Mouse (Mus musculus): ENCODE data around the gene Slc39a13. TPM values are rescaled to one million over a fixed set of nuclear protein-coding genes. Genes with fewer than 3 reads are reported as not detected.

Slc39a13 gene
- 5.1 TPM for polyA plus RNA-seq (2014; fragmentation: Illumina TruSeq; extraction: RNeasy Lipid Tissue Mini Kit (QIAGEN cat#74804); ENCODE audit: low read depth, low replicate concordance)

GRCm38 (mm10) chr2:91070076-91070800, at the start of gene Slc39a13:
Slc39a13 (minus strand) TSS chr2:91070417.

GRCm38 (mm10) chr2:91117585-91118275, 47.5 kb upstream of the Slc39a13 start, which contains the start of gene Mybpc3:
Mybpc3 (plus strand) TSS chr2:91118144.

GRCm38 (mm10) chr2:91081775-91082695, 11.8 kb upstream of the Slc39a13 start, which contains the start of gene Spi1:
Spi1 (plus strand) TSS chr2:91082390.

GRCm38 (mm10) chr2:91053934-91054382, 16.3 kb downstream of the Slc39a13 start, which contains the start of gene Psmc3:
Psmc3 (plus strand) TSS chr2:91054009.

GRCm38 (mm10) chr2:91035385-91035784, 34.8 kb downstream of the Slc39a13 start, which contains the start of gene Rapsn:
Rapsn (plus strand) TSS chr2:91035620.

Other genes with a start within 250 kb of the Slc39a13 start
- gene Mtch2, start 223.3 kb downstream of the Slc39a13 start, polyA plus RNA-seq (2014; fragmentation: Illumina TruSeq; extraction: RNeasy Lipid Tissue Mini Kit (QIAGEN cat#74804); ENCODE audit: low read depth, low replicate concordance): 681 TPM
- gene C1qtnf4, start 184.6 kb downstream of the Slc39a13 start, polyA plus RNA-seq (2014; fragmentation: Illumina TruSeq; extraction: RNeasy Lipid Tissue Mini Kit (QIAGEN cat#74804); ENCODE audit: low read depth, low replicate concordance): not detected
- 16.7 TPM for gene Kbtbd4, start 165.7 kb downstream of the Slc39a13 start, polyA plus RNA-seq (2014; fragmentation: Illumina TruSeq; extraction: RNeasy Lipid Tissue Mini Kit (QIAGEN cat#74804); ENCODE audit: low read depth, low replicate concordance)
- 213 TPM for gene Ndufs3, start 165.6 kb downstream of the Slc39a13 start, polyA plus RNA-seq (2014; fragmentation: Illumina TruSeq; extraction: RNeasy Lipid Tissue Mini Kit (QIAGEN cat#74804); ENCODE audit: low read depth, low replicate concordance)
- 114 TPM for gene Celf1, start 130.0 kb downstream of the Slc39a13 start, polyA plus RNA-seq (2014; fragmentation: Illumina TruSeq; extraction: RNeasy Lipid Tissue Mini Kit (QIAGEN cat#74804); ENCODE audit: low read depth, low replicate concordance)
- gene Rapsn, start 34.8 kb downstream of the Slc39a13 start, polyA plus RNA-seq (2014; fragmentation: Illumina TruSeq; extraction: RNeasy Lipid Tissue Mini Kit (QIAGEN cat#74804); ENCODE audit: low read depth, low replicate concordance): not detected
- gene Psmc3, start 16.4 kb downstream of the Slc39a13 start, polyA plus RNA-seq (2014; fragmentation: Illumina TruSeq; extraction: RNeasy Lipid Tissue Mini Kit (QIAGEN cat#74804); ENCODE audit: low read depth, low replicate concordance): 142 TPM
- not detected for gene Spi1, start 12.0 kb upstream of the Slc39a13 start, polyA plus RNA-seq (2014; fragmentation: Illumina TruSeq; extraction: RNeasy Lipid Tissue Mini Kit (QIAGEN cat#74804); ENCODE audit: low read depth, low replicate concordance)
- gene Mybpc3, start 47.7 kb upstream of the Slc39a13 start, polyA plus RNA-seq (2014; fragmentation: Illumina TruSeq; extraction: RNeasy Lipid Tissue Mini Kit (QIAGEN cat#74804); ENCODE audit: low read depth, low replicate concordance): not detected
- gene Madd, start 113.4 kb upstream of the Slc39a13 start, polyA plus RNA-seq (2014; fragmentation: Illumina TruSeq; extraction: RNeasy Lipid Tissue Mini Kit (QIAGEN cat#74804); ENCODE audit: low read depth, low replicate concordance): 4.2 TPM
- gene Nr1h3, start 132.4 kb upstream of the Slc39a13 start, polyA plus RNA-seq (2014; fragmentation: Illumina TruSeq; extraction: RNeasy Lipid Tissue Mini Kit (QIAGEN cat#74804); ENCODE audit: low read depth, low replicate concordance): 0.87 TPM
- 70.3 TPM for gene Acp2, start 132.5 kb upstream of the Slc39a13 start, polyA plus RNA-seq (2014; fragmentation: Illumina TruSeq; extraction: RNeasy Lipid Tissue Mini Kit (QIAGEN cat#74804); ENCODE audit: low read depth, low replicate concordance)
- gene Ddb2, start 166.6 kb upstream of the Slc39a13 start, polyA plus RNA-seq (2014; fragmentation: Illumina TruSeq; extraction: RNeasy Lipid Tissue Mini Kit (QIAGEN cat#74804); ENCODE audit: low read depth, low replicate concordance): 13.6 TPM
- gene Pacsin3, start 185.5 kb upstream of the Slc39a13 start, polyA plus RNA-seq (2014; fragmentation: Illumina TruSeq; extraction: RNeasy Lipid Tissue Mini Kit (QIAGEN cat#74804); ENCODE audit: low read depth, low replicate concordance): 5.4 TPM
- 25.7 TPM for gene Arfgap2, start 194.6 kb upstream of the Slc39a13 start, polyA plus RNA-seq (2014; fragmentation: Illumina TruSeq; extraction: RNeasy Lipid Tissue Mini Kit (QIAGEN cat#74804); ENCODE audit: low read depth, low replicate concordance)

Measured in adrenal gland, adult 10 weeks (tissue).